Mouse (Mus musculus): Measurements from ENCODE around the gene Carm1. TPM values are rescaled to one million over a fixed set of nuclear protein-coding genes. Genes with fewer than 3 reads are reported as not detected.
A peak's percentile ranks its signal among the peaks of the same experiment; 100 is the strongest.
"Not testable (repeated sequence)": the region's sequence is repeated elsewhere in the genome, so short reads cannot be mapped to it uniquely, and the experiment has no call there.

Carm1 gene
- total and polyA plus RNA-seq, 2 experiments from 2014 or later, result 27.3 to 97.4 TPM

- no peak for ATAC-seq (ENCODE audit: low FRiP score)
- H3K4me3 ChIP-seq (ENCODE audit: low read depth, low read length), result no peak overlapping the region
- H3K4me1 ChIP-seq (ENCODE audit: insufficient read depth, low read length), result peaks cover 8% of the 10 kb centered on the region
- no peak overlapping the region for H3K27ac ChIP-seq (ENCODE audit: low read depth, low read length)
- peaks cover 31% of the 10 kb centered on the region for H3K36me3 ChIP-seq (ENCODE audit: insufficient read depth, low read length)
- H3K9ac ChIP-seq (replicated peaks; ENCODE audit: low read length, poor library complexity, severe bottlenecking), result no peak overlapping the region
- no peak for TF ChIP-seq CTCF (IDR thresholded peaks at IDR 0.05)
- no peaks in the 10 kb centered on the region for H3K27me3 ChIP-seq (ENCODE audit: insufficient read depth, low read length)
- 81% methylated on average over 6 of the region's 6 CpGs for WGBS
- no peak for DNase-seq (ENCODE audit: low spot score)
- H3K9me3 ChIP-seq (ENCODE audit: low read length), result no peaks in the 10 kb centered on the region
- peak overlapping the region; percentile 89; the same call in 1 of the 2 replicates for H3K4me2 ChIP-seq (ENCODE audit: low read depth, low read length, poor library complexity, severe bottlenecking)
These were observed 44.6 kb downstream of the Carm1 start for GRCm38 (mm10) chr9:21591127-21591830.

GRCm38 (mm10) chr9:21591831-21592702, 45.4 kb downstream of the Carm1 start:
- WGBS, result 25% methylated on average over 17 of the region's 17 CpGs
- peak overlapping the region; percentile 89 for H3K4me2 ChIP-seq (ENCODE audit: low read depth, low read length, poor library complexity, severe bottlenecking)
- H3K9ac ChIP-seq (replicated peaks; ENCODE audit: low read length, poor library complexity, severe bottlenecking), result peak overlapping the region; percentile 79
- no peak for DNase-seq (ENCODE audit: low spot score)
- peaks cover 23% of the 10 kb centered on the region for H3K36me3 ChIP-seq (ENCODE audit: insufficient read depth, low read length)
- peak overlapping the region; percentile 92 for H3K4me3 ChIP-seq (ENCODE audit: low read depth, low read length)
- peaks cover 8% of the 10 kb centered on the region for H3K4me1 ChIP-seq (ENCODE audit: insufficient read depth, low read length)
- H3K27ac ChIP-seq (ENCODE audit: low read depth, low read length), result peak overlapping the region; percentile 65
- no peaks in the 10 kb centered on the region for H3K9me3 ChIP-seq (ENCODE audit: low read length)
- no peaks in the 10 kb centered on the region for H3K27me3 ChIP-seq (ENCODE audit: insufficient read depth, low read length)
- TF ChIP-seq CTCF (IDR thresholded peaks at IDR 0.05), result no peak
- peak; percentile 75 for ATAC-seq (ENCODE audit: low FRiP score)

- peak within 1 kb of the TSS; percentile 92 for H3K4me3 ChIP-seq (ENCODE audit: low read depth, low read length)
- H3K27me3 ChIP-seq (ENCODE audit: insufficient read depth, low read length), result no peaks in the 10 kb centered on the region
- peak; percentile 89 for ATAC-seq (ENCODE audit: low FRiP score)
- H3K4me1 ChIP-seq (ENCODE audit: insufficient read depth, low read length), result peaks cover 8% of the 10 kb centered on the region
- TF ChIP-seq CTCF (IDR thresholded peaks at IDR 0.05), result 0 out of 2 replicates have a peak, but pooled peaks have one; percentile 2
- under 1% methylated on average over 30 of the region's 30 CpGs for WGBS
- H3K9ac ChIP-seq (replicated peaks; ENCODE audit: low read length, poor library complexity, severe bottlenecking), result peak within 1 kb of the TSS; percentile 79
- peak; percentile 98 for DNase-seq (ENCODE audit: low spot score)
- peak within 1 kb of the TSS; percentile 81 for H3K27ac ChIP-seq (ENCODE audit: low read depth, low read length)
- H3K9me3 ChIP-seq (ENCODE audit: low read length), result no peaks in the 10 kb centered on the region
- peak within 1 kb of the TSS; percentile 89 for H3K4me2 ChIP-seq (ENCODE audit: low read depth, low read length, poor library complexity, severe bottlenecking)
- H3K36me3 ChIP-seq (ENCODE audit: insufficient read depth, low read length), result peaks cover 18% of the 10 kb centered on the region
These were observed 46.0 kb downstream of the Carm1 start, which contains the start of the genes Timm29 and Yipf2 for GRCm38 (mm10) chr9:21592703-21593121. Timm29 (plus strand) TSS chr9:21592722. Yipf2 (minus strand) TSS chr9:21592828.

- H3K9ac ChIP-seq (replicated peaks; ENCODE audit: low read length, poor library complexity, severe bottlenecking), result peak overlapping the region; percentile 79
- H3K9me3 ChIP-seq (ENCODE audit: low read length), result no peaks in the 10 kb centered on the region
- ATAC-seq (ENCODE audit: low FRiP score) (peak; percentile 55), DNase-seq (ENCODE audit: low spot score) (peak; percentile 38)
- 2% methylated on average over 61 of the region's 69 CpGs for WGBS
- peak overlapping the region; percentile 92 for H3K4me3 ChIP-seq (ENCODE audit: low read depth, low read length)
- H3K4me2 ChIP-seq (ENCODE audit: low read depth, low read length, poor library complexity, severe bottlenecking), result peak overlapping the region; percentile 89
- TF ChIP-seq CTCF (IDR thresholded peaks at IDR 0.05), result no peak
- no peaks in the 10 kb centered on the region for H3K27me3 ChIP-seq (ENCODE audit: insufficient read depth, low read length)
- peaks cover 13% of the 10 kb centered on the region for H3K36me3 ChIP-seq (ENCODE audit: insufficient read depth, low read length)
- H3K4me1 ChIP-seq (ENCODE audit: insufficient read depth, low read length), result peaks cover 8% of the 10 kb centered on the region
- H3K27ac ChIP-seq (ENCODE audit: low read depth, low read length), result peak overlapping the region; percentile 81
These were observed 46.5 kb downstream of the Carm1 start for GRCm38 (mm10) chr9:21593122-21593721.

GRCm38 (mm10) chr9:21594350-21594749, 47.7 kb downstream of the Carm1 start:
- Histone ChIP-seq H3K4me2 (ENCODE audit: low read depth, low read length, poor library complexity, severe bottlenecking) (peak overlapping the region; percentile 89), H3K4me3 (ENCODE audit: low read depth, low read length) (peak overlapping the region; percentile 92; the same call in 1 of the 2 replicates), H3K9ac (replicated peaks; ENCODE audit: low read length, poor library complexity, severe bottlenecking) (peak overlapping the region; percentile 24; the same call in 1 of the 2 replicates)
- H3K36me3 ChIP-seq (ENCODE audit: insufficient read depth, low read length); DNase-seq (ENCODE audit: low spot score); H3K27ac ChIP-seq (ENCODE audit: low read depth, low read length); ATAC-seq (ENCODE audit: low FRiP score); H3K4me1 ChIP-seq (ENCODE audit: insufficient read depth, low read length); H3K27me3 ChIP-seq (ENCODE audit: insufficient read depth, low read length); H3K9me3 ChIP-seq (ENCODE audit: low read length): not testable (repeated sequence)
- WGBS, result 88% methylated on average over 8 of the region's 8 CpGs

Measured in midbrain, postnatal 0 days (tissue).